Mouse (Mus musculus) gastrocnemius, adult 18-20 months (tissue): ENCODE results near the gene Csmd2. TPM values are rescaled to one million over a fixed set of nuclear protein-coding genes. Genes with fewer than 3 reads are reported as not detected.

Experiments used
- DNase-seq: peaks from one replicate; pipeline ENCODE4 v3.0.0; 2021; ENCODE audit warnings: low spot score
- total RNA-seq, 2 experiments: library from RNA; stranded (reverse); gene quantifications; 2 replicates each; pipeline ENCODE4 v1.2.3; 2021

Gene Csmd2
- total RNA-seq, 2 experiments from 2014 or later = not detected

DNA sequence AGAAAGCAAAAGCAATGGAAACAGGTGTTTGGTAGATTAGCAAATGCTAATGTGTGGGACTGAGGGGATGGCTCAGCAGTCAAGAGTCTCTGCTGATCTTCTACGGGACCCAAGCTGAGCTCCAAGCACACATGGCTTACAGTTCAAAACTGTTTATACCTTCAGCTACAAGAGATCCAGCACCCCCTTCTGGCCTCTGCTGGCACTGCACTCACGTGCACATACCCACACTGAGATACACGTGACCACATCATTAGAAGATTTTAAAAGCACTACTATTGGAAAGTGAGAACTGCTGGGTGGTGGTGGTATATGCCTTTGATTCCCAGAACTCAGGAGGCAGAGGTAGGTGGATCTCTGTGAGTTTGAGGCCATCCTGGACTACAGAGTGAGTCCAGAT, 417.9 kb downstream of the Csmd2 start:
- DNase-seq = no peak

DNA sequence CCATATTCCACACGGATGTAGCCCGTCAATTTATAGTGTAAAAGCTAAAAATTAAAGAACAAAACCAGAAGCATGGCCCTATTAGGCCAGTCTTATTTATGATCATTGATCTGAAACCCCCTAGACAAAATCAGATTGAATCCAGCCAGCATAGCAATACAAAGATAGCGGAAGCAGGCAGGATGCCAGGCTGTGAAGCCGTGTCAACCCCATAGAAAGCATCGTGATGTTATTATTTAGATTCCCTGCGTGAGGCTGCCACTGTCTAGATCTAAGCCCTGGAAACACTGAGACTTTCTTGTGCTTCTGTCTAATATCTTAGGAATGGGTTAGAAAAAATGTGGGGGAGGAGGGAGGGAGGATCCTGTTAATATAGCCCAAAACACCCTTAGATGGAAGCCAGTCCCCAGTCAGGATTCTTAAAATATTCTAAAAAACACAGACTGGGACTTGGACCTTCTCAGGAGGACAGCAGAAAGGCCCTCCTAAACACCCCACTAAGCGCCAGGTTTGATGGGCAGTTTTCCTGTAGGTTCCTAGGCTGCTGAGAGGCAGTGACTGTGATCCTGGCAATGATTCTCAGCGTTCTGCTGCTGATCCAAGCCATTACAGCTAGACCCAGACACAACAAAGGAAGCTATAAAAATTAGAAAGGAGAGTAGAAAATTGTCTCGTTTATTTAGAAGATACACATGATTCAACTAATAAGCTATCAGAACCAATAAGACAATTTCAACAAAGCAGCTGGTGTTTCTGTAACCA, 419.6 kb downstream of the Csmd2 start:
- DNase-seq = no peak

DNA sequence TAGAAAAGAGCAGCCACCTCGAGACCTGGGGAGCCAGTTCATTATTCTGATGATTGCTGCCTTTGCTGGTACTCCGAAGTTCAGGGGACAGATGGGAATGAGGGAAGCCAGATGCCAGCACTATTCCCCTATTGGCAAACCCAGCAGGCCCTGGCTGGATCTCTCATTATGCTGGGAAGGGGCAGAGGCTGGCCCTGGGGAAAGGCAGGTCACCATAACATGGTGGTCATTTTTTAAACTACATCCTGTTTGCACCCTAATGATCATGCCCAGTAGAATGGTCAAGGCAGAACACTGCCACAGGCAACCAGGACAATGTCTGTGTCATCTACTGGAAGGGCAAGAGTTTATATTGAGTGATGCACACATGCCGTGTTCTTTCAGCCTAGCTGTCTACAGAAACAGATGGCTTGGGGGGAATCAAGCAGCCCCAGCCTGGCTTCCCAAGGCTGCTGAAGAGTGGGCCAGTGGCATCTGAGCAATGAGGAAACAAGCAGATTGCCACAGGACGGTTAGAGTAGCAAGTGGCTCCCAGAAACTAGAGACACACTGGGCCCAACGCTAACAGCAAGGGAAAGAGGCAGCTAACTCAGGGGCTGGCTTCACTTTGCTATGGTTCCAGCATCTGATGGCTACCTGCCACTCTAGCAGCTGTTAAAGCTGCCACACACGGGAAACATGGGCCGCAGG, 424.4 kb downstream of the Csmd2 start:
- DNase-seq = no peak

DNA sequence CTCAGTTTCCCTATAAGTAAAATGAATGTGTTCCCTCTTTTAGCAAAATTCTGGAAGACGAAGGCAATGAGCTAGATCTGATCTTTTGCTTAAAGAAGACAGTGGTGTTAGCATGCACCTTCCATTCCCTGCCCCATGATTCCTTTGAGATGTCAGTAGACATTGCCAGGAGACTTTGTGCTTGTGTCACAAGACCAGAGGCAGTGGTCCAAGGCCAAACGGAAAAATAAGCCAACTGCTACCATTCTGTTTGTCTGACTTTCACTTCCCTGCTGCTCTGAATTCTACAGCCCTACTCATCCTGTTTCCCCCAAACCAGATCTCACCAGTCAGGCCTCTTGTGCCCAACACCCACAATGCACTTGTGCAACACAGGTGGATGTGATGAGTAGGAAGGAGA, 427.1 kb downstream of the Csmd2 start:
- no peak for DNase-seq

DNA sequence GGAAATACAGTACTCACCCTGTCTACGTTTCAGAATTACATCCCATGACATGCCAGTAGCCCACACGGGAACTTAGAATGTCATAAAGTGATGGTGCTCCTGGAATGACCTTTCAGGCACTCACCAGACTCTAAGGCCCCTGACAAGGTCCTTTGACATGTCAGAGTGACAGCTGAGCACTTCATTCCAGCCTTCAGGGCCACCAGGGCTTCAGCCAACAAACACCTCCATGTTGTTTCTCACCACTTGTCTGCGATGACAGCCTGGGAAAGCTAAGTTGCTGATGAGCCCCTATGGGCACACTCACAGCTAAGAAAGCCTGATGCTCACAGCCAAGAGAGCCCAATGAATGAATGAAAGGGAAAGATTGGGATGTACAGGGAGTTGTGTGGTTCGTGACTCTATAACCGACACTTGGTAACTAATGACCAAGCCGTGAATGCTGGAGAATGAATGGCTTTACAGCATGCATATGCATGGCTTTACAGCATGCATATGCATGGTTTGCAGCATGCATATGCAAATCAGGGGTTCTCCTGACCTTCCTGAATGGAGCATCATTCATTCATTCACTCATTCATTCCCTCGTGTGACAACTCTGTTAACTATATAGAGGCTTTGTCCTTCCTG, 432.4 kb downstream of the Csmd2 start:
- no peak for DNase-seq

DNA sequence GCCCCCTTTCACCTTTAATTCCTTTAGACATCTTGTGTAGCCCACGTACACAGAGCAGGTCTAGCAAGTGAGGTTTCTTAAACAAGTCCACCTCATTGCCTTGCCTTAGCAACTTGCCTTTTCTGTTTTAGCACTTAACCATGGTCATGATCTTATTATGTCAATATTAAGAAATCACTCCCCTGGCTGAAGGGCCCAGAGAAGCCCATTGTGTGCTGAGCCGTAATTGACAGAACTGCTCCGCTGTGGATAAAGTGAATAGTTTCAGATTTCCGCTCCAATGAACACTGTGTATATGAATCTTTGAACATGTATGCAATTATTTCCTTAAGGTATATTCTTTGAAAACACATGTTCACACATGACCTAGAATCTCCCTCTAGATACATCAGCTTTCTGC, 434.8 kb downstream of the Csmd2 start:
- no peak for DNase-seq

DNA sequence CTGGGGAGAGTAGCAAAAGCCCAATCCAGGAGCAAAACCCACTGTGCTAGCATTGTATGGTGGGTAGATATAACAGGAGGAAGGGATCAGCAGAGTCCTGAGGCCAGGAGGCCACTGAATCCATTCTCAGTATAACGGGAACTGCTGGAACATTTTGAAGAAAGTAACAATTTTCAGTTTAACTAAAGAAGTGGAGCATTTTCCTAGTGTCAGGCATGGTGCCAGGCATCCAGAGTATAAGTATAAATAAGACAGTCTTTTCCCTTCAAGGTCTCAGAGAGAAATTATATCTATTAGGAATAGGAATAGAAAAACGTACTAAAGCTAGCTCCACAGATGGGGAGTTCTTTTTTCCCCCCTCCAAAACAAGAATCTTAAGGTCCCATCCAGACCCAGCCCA, 437.7 kb downstream of the Csmd2 start:
- no peak for DNase-seq

DNA sequence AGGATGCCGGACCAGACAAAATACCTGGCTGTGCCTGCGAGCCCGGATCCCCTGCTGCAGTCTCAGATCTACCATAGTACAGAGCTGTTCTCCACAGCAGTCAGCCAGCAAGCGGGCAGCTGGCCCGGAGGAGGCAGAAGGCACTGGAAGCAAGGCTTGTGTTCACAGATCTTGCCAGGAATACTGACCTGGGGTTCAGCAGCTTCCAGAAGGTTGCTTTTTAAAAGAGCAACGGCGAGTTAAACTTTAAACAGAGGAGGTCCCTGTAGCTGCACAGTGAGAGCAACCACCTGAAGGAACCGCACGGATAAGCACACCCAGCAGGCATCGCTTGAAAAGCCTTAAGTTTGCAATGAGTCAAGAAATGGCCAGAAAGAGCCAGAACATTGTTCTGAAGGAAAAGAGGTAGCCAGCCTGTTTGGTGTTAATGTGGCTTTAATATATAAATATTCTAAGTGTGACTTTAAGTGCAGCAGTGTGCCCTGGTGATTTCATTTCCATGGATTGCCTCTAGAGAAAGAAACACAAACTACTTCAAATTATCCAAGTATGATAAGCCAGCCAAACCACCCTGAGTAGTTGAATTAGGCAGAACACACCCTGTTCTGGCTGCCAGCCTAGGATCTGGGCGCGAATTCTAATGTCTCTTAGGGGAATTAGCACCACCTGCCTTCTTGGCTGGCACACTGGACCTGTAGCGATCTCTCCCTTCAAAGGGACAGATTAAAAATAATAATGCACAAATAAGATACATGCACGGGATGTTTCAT, 439.8 kb downstream of the Csmd2 start:
- no peak for DNase-seq

DNA sequence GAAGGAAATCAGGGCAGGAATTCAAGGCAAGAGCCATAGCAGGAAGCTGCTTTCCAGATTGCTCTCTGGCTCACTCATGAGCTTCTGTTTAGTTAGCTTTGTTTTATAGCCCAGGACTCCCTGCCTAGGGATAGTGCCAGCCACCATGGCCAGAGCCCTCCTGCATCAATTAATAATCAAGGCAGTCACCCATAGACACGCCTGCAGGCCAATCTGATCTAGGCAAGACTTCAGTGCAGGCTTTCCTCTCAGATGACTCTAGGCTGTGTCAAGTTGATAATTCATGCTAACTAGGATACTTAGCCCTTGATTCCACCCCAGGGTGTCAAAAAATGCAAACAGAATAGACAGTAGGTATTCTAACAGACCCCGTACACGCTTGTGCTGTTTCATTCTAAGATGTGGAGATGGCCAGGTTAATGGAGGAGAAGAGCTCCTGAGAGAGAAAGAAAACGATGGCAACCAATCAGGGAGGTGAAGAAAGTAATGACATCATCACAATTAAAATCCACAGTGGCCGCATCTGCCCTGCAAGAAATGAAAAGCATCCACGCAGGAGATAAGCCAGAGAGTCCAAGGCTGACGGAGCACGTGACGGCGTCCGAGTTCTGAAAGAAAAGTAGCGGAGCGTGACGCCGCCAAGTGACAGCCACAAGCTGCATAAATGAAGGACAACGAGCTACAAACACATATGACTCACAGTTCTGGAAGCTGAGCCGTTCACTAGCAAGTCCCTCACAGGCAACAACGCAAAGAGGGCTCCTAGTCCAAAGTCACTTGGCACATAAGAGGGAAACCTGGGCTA, 440.8 kb downstream of the Csmd2 start:
- DNase-seq = no peak

DNA sequence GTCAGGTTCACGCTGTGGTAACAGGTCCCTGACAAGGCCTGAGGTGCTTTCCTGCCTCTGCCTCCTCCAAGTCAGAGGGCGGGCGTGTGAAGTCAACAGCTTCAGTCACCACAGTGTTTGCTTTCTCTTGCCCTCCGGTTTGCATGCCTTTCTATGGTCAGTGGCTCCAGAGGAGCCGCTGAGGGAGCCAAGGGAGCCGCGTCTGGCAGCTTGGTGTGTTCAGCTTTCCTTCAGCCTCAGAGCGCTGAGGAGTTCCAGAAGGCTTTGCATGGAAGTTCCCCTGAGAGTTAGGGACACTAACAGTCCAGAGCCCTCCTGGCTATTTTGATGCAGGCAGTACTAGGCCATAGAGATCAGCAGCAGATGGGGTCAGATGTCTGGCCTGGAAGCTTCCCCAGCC, 441.9 kb downstream of the Csmd2 start:
- DNase-seq = no peak

DNA sequence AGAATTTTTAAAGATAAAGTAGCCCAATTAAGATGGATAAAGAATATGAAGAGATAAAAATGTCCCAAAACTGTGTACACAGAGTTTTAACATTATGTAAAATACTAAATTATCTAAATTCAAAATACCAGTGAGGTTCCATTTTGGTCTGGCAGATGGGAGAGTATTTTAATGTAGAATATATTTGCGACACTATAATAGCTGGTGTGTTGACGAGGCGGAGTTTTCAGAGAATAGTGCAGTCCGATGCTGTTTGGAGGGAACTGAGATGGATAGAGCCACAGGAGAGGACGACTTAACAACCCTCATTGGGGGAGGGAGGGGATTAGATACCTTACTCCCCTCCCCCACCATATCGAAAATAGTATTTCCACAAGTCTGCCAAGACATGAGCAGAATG, 452.9 kb downstream of the Csmd2 start:
- DNase-seq = no peak

DNA sequence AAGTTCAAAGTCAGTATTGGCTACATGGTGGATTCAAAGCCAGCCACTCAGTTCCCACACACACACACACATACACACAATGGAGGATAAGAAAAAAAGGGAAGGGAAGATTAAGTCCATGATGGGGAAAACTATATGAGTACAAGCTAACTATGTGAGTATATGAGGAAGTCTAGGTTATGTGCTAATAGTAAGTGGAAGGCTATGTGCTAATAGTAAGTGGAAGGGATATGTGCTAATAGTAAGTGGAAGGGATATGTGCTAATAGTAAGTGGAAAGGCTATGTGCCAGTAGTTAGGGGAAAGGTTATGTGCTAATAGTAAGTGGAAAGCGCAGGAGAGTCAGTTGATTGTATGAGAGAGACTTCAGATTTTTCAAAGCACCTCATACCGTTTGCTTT, 453.6 kb downstream of the Csmd2 start:
- DNase-seq = no peak

DNA sequence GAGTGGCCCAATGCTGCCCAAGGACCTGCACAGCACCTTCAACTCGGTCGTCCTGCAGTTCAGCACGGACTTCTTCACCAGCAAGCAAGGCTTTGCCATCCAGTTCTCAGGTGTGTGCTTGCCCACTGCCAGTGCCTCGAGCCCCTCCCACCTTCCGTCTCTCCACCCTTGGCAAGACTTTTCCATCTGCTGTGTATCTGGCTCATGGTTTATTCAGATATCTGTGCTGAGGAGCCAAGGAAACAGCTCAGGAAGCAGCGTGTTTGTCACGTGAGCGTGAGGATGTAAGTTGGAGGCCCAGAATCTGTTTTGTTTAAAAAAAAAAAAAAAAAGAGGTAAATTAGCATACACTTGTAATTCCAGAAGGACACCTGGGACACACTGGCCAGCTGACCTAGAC, 455.1 kb downstream of the Csmd2 start:
- DNase-seq = no peak

DNA sequence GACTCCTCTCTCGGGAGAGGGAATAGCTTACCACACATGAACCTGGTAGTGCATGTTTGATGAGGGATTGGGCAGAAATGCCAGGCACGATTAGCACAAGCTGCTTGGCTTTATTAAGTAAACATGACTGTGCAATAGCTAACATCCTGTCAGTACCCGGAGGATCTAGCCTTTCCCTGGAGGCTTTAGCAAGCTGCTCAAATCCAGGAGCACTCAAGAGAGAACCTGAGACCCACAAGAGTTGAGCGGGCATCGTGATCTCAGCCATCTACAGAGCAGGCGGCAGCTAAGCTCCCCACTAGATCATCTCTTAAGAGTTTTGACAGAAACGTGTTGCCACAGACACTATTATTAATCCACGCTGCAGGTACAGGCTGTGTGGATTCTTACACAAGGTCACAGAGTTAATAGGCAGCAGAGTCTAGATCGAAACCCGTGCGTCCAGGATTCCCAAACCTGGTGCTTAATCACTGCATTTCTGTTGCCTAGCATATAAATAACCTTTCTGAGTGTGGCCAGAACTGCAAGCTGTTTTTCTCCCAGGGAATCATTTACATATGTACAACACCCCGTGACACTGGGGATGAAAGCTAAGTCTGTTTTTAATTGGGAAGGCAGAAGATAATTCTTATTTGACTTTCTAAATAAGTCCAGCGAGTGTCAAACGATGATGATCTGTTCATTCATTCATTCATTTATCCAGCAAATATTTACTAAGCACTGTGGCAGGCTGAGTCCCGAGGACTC, 458.0 kb downstream of the Csmd2 start:
- no peak for DNase-seq

DNA sequence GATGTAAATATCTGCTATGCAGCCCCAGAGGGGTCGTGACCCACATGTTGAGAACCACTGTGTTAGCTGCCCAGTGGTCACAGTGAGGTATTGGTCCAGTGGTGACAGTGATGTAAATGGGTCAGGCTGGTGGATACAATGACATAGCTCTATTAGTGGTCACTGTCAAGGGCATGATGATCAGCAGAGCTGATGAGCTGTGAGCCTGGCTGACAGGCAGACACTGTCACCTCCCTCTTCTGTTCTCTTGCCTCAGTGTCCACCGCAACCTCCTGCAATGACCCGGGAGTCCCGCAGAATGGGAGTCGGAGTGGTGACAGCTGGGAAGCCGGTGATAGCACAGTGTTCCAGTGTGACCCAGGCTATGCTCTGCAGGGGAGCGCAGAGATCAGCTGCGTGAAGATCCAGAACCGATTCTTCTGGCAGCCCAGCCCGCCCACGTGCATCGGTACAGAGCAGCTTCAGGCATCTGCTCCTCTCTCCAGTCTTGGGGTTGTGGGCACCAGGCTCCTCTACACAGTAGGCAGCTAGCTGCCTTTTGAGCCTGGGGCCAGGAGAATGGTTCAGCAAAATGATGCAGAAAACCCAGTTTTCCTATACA, 461.3 kb downstream of the Csmd2 start:
- no peak for DNase-seq

DNA sequence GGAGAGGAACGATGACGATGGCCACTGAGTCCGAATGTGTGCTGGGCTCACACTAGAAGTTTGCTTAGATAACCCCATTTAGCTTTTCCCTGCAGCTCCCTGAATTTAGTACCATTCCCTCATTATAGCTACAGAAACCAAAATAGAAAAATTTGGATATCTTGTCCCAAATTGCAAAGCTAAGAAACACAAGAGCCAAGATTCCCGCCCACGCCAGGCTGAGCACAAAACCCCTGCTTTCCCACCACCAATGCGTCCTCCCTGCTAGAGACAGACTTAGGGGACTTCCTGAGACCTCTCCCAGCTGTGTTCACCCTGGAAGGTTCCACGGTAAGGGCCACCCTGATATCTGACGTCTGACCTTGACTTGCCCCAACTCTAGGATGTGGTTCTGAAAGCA, 462.5 kb downstream of the Csmd2 start:
- DNase-seq = no peak

DNA sequence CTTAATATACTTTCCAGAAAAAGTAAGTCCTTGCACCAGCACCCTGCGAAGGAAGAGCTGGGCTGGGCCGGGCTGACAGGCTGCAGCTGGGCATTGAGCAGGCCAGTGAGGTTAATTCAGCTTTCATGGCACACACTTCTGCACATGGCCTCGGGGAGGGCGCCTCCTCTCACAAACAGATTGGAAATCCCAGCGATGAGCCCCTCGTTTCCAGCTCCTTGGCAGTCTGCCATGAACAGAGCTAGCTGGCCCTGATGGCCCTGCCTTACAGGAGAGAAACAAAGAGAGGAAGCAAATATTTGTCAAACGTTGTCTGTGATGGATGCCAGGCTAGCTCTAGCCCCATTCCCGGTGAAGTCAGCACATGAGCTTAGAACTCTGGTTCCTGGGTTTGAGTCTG, 463.3 kb downstream of the Csmd2 start:
- no peak for DNase-seq

DNA sequence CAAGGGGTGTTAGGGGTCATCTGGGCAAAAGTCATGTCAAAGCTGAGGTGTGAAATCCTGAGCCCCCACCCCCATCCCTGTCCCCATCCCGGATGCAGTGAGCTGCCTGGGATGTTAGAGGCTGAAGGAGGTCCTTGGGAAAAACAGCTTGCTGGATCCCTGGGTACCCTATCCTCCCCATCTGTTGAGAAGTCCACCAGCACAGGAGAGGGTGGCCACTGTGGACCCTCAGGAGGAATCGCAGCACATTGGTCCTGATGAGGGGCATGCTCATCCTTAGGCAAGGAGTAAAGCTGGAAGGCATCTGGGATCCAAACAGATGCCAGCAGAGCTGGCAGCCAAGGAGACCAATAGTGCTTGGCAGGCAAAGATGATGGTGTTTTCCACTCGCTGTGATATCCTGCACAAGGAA, 463.7 kb downstream of the Csmd2 start:
- no peak for DNase-seq

DNA sequence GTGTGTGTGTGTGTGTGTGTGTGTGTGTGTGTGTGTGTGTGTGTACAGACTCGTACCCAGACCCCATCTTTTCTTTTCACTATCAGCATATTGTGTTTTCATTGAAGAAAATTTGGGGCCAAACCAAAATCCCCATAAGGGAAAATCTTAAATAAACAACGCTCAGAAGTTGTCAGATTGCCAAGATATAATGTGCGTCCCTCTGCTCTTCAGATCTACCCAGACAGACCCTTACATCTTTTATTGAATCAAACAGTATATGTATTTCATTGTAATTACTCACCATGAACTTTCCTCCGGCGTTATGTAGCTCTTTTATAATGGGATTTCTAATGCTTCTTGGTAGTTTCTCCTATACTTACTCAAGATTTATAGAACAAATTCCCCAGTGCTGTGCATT, 479.1 kb downstream of the Csmd2 start:
- DNase-seq = no peak

DNA sequence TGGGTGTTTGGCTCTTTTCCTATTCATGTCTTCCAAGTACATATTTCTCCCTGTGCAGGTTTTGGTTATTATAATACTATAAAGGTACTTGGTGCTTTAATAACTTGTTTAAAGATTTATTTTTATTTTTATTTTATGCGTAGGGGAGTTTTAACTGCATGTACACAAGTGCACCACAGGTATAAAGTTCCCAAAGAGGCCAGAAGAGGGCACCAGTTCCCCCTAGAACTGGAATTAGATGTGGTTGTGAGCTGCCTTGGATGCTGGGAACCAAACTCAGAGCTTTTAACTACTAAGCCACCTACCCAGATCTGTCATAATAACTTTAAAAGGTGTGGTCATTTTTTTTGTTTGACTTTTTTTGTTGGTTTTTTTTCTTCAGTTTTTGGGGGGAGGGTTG, 480.4 kb downstream of the Csmd2 start:
- no peak for DNase-seq
